Mouse (Mus musculus) neural tube, embryonic 11.5 days (tissue): ENCODE results near the gene Dync2li1. TPM values are rescaled to one million over a fixed set of nuclear protein-coding genes. Genes with fewer than 3 reads are reported as not detected.

ENCODE experiments used
- ATAC-seq: fragments of 200-750 bp; cut with Nextera tagmentation; 2 replicates; pipeline ENCODE4 v1.8.0; 2017; ENCODE audit warnings: moderate number of reproducible peaks, mild to moderate bottlenecking, moderate TSS enrichment, moderate library complexity; ENCODE audit not compliant: insufficient read depth, low FRiP score, low TSS enrichment
- DNase-seq: peaks from one replicate; pipeline ENCODE4 v3.0.0-alpha.2; 2015; ENCODE audit warnings: low spot score
- H3K27ac ChIP-seq: fragments of 300-500 bp; sonication (generic); 2 replicates; pipeline ENCODE4 v1.5.1; 2014; ENCODE audit warnings: low read depth, mild to moderate bottlenecking, low read length
- H3K27me3 ChIP-seq: fragments of 300-500 bp; sonication (generic); 2 replicates; pipeline ENCODE4 v1.6.1; 2014; ENCODE audit warnings: mild to moderate bottlenecking, low read length, mixed read lengths; ENCODE audit not compliant: control insufficient read depth, insufficient read depth
- H3K36me3 ChIP-seq: fragments of 300-500 bp; sonication (generic); 2 replicates; pipeline ENCODE4 v1.6.1; 2014; ENCODE audit warnings: mild to moderate bottlenecking, low read length, moderate library complexity, mixed read lengths; ENCODE audit not compliant: control insufficient read depth, insufficient read depth
- H3K4me1 ChIP-seq: fragments of 300-500 bp; sonication (generic); 2 replicates; pipeline ENCODE4 v1.6.1; 2014; ENCODE audit warnings: low read length, mixed read lengths; ENCODE audit not compliant: control insufficient read depth, insufficient read depth
- H3K4me2 ChIP-seq: fragments of 300-500 bp; sonication (generic); 2 replicates; pipeline ENCODE4 v1.6.1; 2014; ENCODE audit warnings: low read depth, mild to moderate bottlenecking, moderate library complexity
- H3K4me3 ChIP-seq: fragments of 300-500 bp; sonication (generic); 2 replicates; pipeline ENCODE4 v1.5.1; 2014; ENCODE audit warnings: low read depth, low read length
- H3K9ac ChIP-seq: fragments of 300-500 bp; sonication (generic); 2 replicates; pipeline ENCODE4 v1.6.1; 2014; ENCODE audit warnings: mild to moderate bottlenecking, low read length
- H3K9me3 ChIP-seq: fragments of 300-500 bp; sonication (generic); 2 replicates; pipeline ENCODE4 v1.6.1; 2016; ENCODE audit warnings: low read length; ENCODE audit not compliant: control insufficient read depth
- WGBS: fragments of 180-500 bp; shearing (Covaris S2); extraction: QIAGEN DNeasy Blood & Tissue Kit; methylation state at CpG from one replicate; pipeline ENCODE4 v1.1.7; 2014; 5-methylcytosine and 5-hydroxymethylcytosine counted together
- polyA plus RNA-seq: library from polyadenylated mRNA; unstranded; fragments of >200 nt; fragmentation: Nextera tagmentation; extraction: Ambion mirVana; gene quantifications from 2 replicates; pipeline ENCODE4 v1.2.1, GENCODE M21; 2014

The Dync2li1 gene
- polyA plus RNA-seq, 1 experiment from 2014 or later: 29.6 TPM

DNA sequence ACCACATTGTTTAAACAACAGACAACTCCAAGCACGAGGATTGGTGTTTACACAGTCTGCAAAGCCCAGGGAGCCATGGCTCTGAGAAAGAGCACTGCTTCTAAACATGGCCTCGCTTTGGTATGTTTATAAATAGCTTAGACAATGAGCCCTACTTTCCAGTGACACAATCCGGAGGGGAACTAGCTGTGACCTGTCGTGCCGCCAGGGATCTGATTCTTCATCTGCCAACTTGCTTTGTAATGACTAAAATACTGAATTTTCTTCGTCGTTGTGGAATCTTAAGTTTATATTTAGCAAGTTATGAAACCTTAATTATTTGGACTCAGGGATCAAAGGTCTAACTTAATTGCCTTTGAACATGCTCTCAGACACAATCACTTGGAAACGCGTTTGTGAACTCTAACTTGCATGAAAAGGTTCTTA is 23.1 kb upstream of the Dync2li1 start:
- Histone ChIP-seq H3K4me2 (no peak overlapping the region), H3K27ac (no peak overlapping the region)

DNA sequence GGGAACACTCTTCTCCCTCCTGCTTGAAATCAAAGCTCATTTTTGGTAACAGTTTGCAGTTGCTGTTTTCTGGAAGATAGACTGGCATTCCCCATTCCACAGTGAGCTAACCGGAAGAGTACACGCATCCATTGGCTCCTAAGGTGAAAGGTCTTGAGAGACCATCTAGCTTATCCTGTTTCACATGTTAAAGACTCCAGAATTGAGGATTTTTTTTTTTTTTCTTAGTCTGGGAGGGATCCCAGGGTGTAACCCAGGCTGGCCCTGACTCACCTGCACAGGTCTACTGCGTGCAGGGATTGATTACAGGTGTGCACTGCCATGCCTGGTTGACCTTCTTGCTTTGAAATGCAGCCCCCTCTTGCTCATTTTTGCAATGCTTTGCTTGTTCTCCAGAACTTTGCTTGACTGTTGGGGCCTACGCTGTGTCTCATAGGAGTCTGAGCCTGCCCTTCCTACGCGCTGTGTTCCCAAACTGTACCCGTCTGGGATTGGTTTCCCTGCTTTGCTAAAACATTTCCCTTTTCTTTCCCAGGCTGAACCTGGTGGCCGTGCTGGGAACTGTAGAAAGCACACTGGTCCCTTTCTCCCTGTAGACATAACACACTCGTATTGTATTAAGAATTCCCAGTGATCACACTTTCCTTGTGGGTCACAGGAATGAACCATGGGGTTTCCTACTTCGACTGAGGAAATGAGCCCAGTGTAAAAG is 22.4 kb upstream of the Dync2li1 start:
- ATAC-seq (no peak), DNase-seq (no peak)
- 88% methylated on average over 10 of the region's 10 CpGs for WGBS
- Histone ChIP-seq H3K27me3 (no peaks in the 10 kb centered on the region), H3K9ac (no peak overlapping the region), H3K4me1 (no peaks in the 10 kb centered on the region), H3K27ac (no peak overlapping the region), H3K4me2 (no peak overlapping the region), H3K36me3 (peaks cover 2% of the 10 kb centered on the region; the same call in 1 of the 2 replicates), H3K4me3 (no peak overlapping the region), H3K9me3 (no peaks in the 10 kb centered on the region)

More for the DNA sequence above, 23.1 kb upstream of the Dync2li1 start:
- Histone ChIP-seq H3K36me3 (peaks cover 2% of the 10 kb centered on the region; the same call in 1 of the 2 replicates), H3K9me3 (no peaks in the 10 kb centered on the region), H3K4me3 (no peak overlapping the region), H3K27me3 (no peaks in the 10 kb centered on the region), H3K4me1 (no peaks in the 10 kb centered on the region), H3K9ac (no peak overlapping the region)
- ATAC-seq (no peak), DNase-seq (no peak)
- 81% methylated on average over 9 of the region's 9 CpGs for WGBS

DNA sequence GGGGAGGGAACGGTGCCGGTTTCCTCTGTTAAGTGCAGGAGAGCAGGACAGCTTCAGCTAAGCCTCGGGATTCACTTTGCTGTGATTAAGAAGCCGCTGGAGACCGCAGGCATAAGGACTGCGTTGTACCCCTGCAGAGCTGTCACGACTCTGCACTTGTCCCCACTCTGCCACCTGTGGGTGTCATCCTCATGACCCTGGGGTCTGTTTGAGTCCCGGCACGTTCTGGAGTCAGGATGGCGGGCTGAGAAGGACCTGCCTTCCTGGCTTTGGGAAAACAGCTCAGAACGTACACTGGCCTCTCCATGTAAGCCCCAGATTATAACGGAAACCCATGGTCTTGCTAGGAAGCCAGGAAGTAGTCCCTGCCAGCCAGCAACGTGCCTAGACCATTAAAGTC is 19.3 kb upstream of the Dync2li1 start:
- WGBS: 57% methylated on average over 13 of the region's 13 CpGs
- no peaks in the 10 kb centered on the region for H3K9me3 ChIP-seq
- no peaks in the 10 kb centered on the region for H3K4me1 ChIP-seq
- no peak overlapping the region for H3K4me3 ChIP-seq
- no peak for DNase-seq
- no peak overlapping the region for H3K9ac ChIP-seq
- H3K27ac ChIP-seq: no peak overlapping the region
- H3K36me3 ChIP-seq: peaks cover 2% of the 10 kb centered on the region; the same call in 1 of the 2 replicates
- H3K27me3 ChIP-seq: no peaks in the 10 kb centered on the region
- ATAC-seq: no peak
- no peak overlapping the region for H3K4me2 ChIP-seq

DNA sequence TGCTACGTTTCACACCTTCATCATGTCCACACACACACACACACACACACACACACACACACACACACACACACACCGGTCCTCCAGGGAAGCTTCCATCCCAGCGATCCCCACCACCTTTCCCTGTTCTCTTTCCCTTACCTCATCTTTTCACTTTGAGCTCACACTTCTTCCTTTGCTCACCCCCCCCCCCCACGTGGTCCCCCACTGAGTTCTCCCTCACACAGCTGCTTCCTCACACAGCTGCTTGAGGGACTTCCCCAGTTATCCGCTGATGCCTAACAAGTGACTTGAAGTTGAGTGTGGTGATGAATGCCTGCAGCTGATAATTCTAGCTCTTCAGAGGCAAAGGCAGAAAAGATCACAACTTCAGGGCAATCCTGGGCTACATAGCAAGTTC is 18.7 kb upstream of the Dync2li1 start:
- 71% methylated on average over 5 of the region's 5 CpGs for WGBS
- Histone ChIP-seq H3K4me1 (no peaks in the 10 kb centered on the region), H3K4me2 (no peak overlapping the region), H3K36me3 (peaks cover 2% of the 10 kb centered on the region; the same call in 1 of the 2 replicates), H3K9ac (no peak overlapping the region), H3K9me3 (no peaks in the 10 kb centered on the region), H3K27ac (no peak overlapping the region), H3K27me3 (no peaks in the 10 kb centered on the region), H3K4me3 (no peak overlapping the region)
- ATAC-seq (no peak), DNase-seq (no peak)

DNA sequence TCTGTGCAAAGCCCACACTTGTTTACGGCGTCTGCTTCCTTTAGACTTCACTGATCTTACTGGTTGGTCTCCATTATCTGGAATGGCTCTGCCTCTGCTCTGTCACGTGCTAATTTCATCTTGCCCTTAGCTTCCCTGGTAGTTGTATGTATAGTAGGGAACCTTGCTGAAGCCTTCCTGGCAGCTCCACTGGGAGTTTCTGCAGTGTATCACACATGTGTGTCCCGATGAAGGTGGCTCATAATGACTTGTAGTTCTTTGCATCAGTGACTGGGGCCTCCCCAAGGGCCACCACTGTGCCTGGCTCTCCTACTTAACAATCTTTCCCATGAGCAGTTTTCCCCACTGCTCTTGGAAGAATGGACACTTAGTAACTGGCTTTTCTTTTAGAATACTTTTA is 17.7 kb upstream of the Dync2li1 start:
- ATAC-seq: no peak
- Histone ChIP-seq H3K36me3 (peaks cover 2% of the 10 kb centered on the region; the same call in 1 of the 2 replicates), H3K4me1 (no peaks in the 10 kb centered on the region), H3K4me3 (no peak overlapping the region), H3K27ac (no peak overlapping the region), H3K4me2 (no peak overlapping the region), H3K9ac (no peak overlapping the region), H3K27me3 (no peaks in the 10 kb centered on the region), H3K9me3 (no peaks in the 10 kb centered on the region)
- WGBS: 80% methylated on average over 4 of the region's 4 CpGs
- DNase-seq: no peak

DNA sequence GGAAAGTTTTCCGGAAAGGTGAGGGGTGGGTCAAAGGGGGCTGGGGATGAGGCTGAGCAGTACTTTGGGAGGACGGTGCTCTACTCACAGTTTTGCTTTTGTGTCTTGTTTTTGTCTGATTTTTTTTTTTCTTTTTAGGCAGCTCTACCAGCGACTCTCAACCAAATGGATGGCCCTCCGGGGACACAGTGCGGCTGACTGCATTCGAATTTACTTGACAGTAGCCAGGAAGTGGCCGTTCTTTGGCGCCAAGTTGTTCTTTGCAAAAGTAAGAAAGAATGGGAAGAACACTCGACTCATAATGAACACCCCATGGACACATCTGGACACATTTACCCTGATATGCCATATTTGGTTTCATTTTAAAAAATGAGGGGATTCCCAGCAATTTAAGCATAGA is 14.8 kb upstream of the Dync2li1 start:
- H3K27ac ChIP-seq: no peak overlapping the region
- H3K9me3 ChIP-seq: no peaks in the 10 kb centered on the region
- no peak overlapping the region for H3K4me3 ChIP-seq
- WGBS: 68% methylated on average over 9 of the region's 9 CpGs
- H3K27me3 ChIP-seq: no peaks in the 10 kb centered on the region
- ATAC-seq (no peak), DNase-seq (no peak)
- H3K36me3 ChIP-seq: peaks cover 2% of the 10 kb centered on the region; the same call in 1 of the 2 replicates
- H3K9ac ChIP-seq: no peak overlapping the region
- no peaks in the 10 kb centered on the region for H3K4me1 ChIP-seq
- H3K4me2 ChIP-seq: no peak overlapping the region

DNA sequence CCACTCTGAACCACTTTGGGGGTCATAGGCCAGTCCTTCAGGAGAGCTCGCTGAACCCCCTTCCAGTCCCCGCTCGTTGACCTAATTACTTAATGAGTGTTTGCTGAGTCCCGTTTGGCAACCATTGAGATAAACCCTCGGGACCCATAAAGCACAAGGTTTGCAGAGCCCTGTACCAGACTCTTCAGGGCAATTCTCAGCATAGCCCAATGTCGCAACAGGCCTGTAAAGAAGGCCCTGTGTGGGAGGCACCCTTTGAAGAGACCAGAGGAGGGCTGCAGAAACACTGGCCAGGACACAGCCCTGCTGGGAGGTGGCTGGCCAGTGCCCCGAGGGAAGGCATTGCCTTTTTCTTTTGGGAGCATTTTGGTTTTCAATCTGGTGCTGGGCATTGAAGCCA is 14.3 kb upstream of the Dync2li1 start:
- Histone ChIP-seq H3K4me3 (no peak overlapping the region), H3K36me3 (peaks cover under 1% of the 10 kb centered on the region; the same call in 1 of the 2 replicates), H3K4me2 (no peak overlapping the region), H3K9ac (no peak overlapping the region), H3K9me3 (no peaks in the 10 kb centered on the region), H3K27me3 (no peaks in the 10 kb centered on the region), H3K27ac (no peak overlapping the region), H3K4me1 (no peaks in the 10 kb centered on the region)
- 48% methylated on average over 7 of the region's 7 CpGs for WGBS
- ATAC-seq (no peak), DNase-seq (no peak)

DNA sequence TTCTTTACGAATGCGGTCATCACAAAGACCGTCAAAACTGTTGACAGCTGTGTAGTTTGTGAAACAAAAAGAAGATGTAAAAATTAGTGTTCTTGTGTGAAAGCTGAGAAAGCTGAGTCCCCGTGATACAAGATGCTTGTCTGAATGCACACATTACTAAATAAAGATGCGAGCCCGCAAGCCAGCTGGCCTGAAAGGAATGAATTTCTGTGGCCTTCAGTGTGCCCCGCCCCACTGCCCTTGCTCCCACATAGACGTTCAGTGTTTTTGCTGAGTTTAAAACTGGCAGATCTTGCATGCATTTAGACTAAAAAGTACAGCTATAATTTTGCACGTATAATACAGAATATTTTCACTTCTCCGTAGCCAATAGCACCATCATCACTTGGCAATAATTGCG is 10.5 kb upstream of the Dync2li1 start:
- Histone ChIP-seq H3K4me2 (no peak overlapping the region), H3K27ac (no peak overlapping the region), H3K9me3 (no peaks in the 10 kb centered on the region), H3K4me3 (no peak overlapping the region), H3K4me1 (no peaks in the 10 kb centered on the region), H3K36me3 (no peaks in the 10 kb centered on the region), H3K9ac (no peak overlapping the region), H3K27me3 (no peaks in the 10 kb centered on the region)
- 90% methylated on average over 11 of the region's 11 CpGs for WGBS
- ATAC-seq: no peak
- DNase-seq: no peak

DNA sequence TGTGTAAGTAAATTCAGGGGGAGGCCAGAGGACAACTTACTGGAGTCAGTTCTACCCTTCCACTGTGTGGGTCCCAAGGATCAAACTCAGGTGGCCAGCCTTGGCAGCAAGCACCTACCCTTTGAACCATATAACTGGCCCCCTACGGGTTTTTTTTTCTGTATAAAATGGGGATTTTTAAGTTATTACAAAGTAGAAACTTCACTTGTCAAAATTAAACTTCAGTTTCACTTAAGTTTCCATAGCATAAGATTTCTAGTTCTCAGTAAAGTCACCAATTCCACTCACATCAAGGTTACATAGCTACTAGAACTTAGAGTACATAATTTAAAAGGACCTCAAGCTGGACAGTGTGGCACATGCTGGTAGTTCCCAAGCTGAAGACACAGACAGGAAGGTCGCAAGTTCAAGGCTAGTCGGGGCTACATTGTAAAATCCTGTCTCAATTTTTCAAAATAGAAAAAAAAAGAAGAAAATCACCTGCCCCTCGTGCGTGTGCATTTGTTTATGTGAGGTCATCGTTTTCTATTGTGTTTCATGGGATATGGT is 9.7 kb upstream of the Dync2li1 start:
- H3K27ac ChIP-seq: no peak overlapping the region
- H3K4me1 ChIP-seq: no peaks in the 10 kb centered on the region
- ATAC-seq (no peak), DNase-seq (no peak)
- no peaks in the 10 kb centered on the region for H3K27me3 ChIP-seq
- H3K4me3 ChIP-seq: no peak overlapping the region
- WGBS: 90% methylated on average over 6 of the region's 6 CpGs
- no peak overlapping the region for H3K9ac ChIP-seq
- H3K4me2 ChIP-seq: no peak overlapping the region
- H3K36me3 ChIP-seq: no peaks in the 10 kb centered on the region
- H3K9me3 ChIP-seq: no peaks in the 10 kb centered on the region
